Mouse (Mus musculus) erythroblast, embryonic 14.5 days (primary cell): ENCODE measurements at regions not wholly inside any gene's neighbourhood (a gene's known extent, or its start where the extent isn't known, plus 50 kb on each side); places are given as distances from the start of the nearest gene placed in this dataset.

Experiments
- H3K27me3 ChIP-seq: 2 replicates; pipeline ENCODE4 v1.6.1; 2012; ENCODE audit warnings: inconsistent platforms; ENCODE audit not compliant: control insufficient read depth
- H3K36me3 ChIP-seq: 2 replicates; pipeline ENCODE4 v1.6.1; 2012; ENCODE audit warnings: mild to moderate bottlenecking, inconsistent platforms; ENCODE audit not compliant: control insufficient read depth
- H3K4me1 ChIP-seq: 2 replicates; pipeline ENCODE4 v1.6.1; 2012; ENCODE audit warnings: inconsistent platforms; ENCODE audit not compliant: control insufficient read depth
- H3K4me3 ChIP-seq: replicated peaks from 2 replicates; pipeline ENCODE3; 2012; ENCODE audit warnings: moderate library complexity, mild to moderate bottlenecking, inconsistent platforms
- H3K9me3 ChIP-seq: 2 replicates; pipeline ENCODE4 v1.6.1; 2012; ENCODE audit warnings: low read length, inconsistent platforms, mixed read lengths; ENCODE audit not compliant: control insufficient read depth
- GATA1 ChIP-seq: IDR thresholded peaks from 2 replicates; pipeline ENCODE4 v1.6.1; 2012; ENCODE audit warnings: low read length, inconsistent platforms, mixed read lengths
- TAL1 ChIP-seq: IDR thresholded peaks from 3 replicates; pipeline ENCODE4 v1.6.1; 2012; ENCODE audit warnings: low read length, inconsistent platforms, mixed read lengths

DNA sequence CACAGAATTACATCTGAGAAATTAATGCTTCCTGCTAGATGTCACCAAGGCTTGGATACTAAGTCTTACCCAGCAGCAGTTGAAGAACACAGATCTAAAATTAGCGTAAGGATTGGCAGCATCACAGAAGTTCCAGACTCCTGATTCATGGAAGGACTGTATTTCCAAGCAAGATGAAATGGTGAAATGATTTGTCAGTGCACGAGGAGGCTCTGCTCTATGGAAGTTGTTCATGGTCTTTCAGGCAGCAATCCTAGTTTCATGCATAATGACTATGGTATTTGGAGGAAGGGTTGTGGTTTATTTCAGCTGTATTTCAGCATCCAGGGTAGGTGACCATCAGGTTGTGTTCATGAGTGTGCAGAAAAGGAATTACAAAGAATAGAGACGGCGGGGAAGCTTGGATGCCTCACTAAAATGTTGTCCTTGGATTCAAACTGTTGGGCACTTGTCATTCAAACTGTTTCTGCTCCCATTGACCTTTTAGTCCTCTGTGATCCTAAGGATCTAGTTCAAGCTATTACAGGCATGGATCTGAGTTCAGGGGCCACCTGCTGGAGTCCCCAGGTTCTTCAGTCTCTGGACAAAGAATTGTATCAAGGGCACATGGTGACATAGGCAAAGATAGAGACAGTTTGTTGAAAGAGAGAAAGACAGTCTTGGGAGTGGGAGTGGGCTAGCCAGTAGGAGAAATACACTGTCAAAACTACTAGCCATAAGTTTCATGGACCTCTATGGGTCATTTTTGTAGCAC, 1411.6 kb upstream of the A1bg start:
- Histone ChIP-seq H3K36me3 (no peaks in the 10 kb centered on the region), H3K27me3 (no peaks in the 10 kb centered on the region), H3K4me3 (no peak overlapping the region), H3K4me1 (peaks cover 4% of the 10 kb centered on the region; the same call in 1 of the 2 replicates), H3K9me3 (no peaks in the 10 kb centered on the region)
- TF ChIP-seq GATA1: no peak

- Histone ChIP-seq H3K27me3 (peaks cover 2% of the 10 kb centered on the region; the same call in 1 of the 2 replicates), H3K9me3 (no peaks in the 10 kb centered on the region), H3K4me1 (peaks cover 22% of the 10 kb centered on the region), H3K36me3 (no peaks in the 10 kb centered on the region), H3K4me3 (no peak overlapping the region)
- TF ChIP-seq GATA1 (no peak), TAL1 (no peak)
Measured at GRCm38 (mm10) chr15:62332129-62332528, 1409.3 kb upstream of the A1bg start.

DNA sequence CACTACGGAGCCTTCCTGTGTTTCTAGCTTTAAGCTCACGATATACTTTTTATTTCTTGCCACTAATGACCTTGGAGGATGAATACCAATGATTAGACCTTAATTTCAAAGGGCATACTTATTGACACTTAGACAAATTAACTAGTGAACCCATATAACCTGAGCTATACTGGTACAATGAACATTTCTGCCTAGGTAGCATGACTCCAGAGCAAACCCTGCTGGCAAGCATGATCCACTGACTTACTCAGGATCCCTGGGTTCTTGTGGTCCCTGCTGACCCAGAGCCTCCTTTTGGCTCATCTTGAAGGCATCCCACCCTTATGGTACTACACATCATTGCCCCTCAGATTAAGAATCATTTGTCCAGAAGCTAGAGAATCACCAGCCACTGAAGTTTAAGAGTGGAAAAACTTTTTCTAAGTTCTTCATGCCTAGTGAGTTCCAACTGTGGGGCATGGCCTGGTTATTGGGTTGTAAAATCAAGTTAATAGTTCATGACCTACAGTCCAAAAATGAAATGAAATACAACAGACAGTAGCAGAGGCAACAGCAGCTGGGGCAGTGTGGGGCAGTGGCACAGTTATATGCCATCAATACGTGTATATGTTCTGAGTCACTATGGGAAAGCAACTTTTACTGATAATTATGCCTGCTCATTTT, 1408.5 kb upstream of the A1bg start:
- no peak for TF ChIP-seq TAL1
- no peak for TF ChIP-seq GATA1
- H3K4me1 ChIP-seq: peaks cover 27% of the 10 kb centered on the region
- no peaks in the 10 kb centered on the region for H3K36me3 ChIP-seq

GRCm38 (mm10) chr15:62328920-62329319, 1406.1 kb upstream of the A1bg start:
- TF ChIP-seq GATA1 (no peak), TAL1 (no peak)
- Histone ChIP-seq H3K4me3 (peak overlapping the region; percentile 32), H3K9me3 (no peaks in the 10 kb centered on the region), H3K4me1 (peaks cover 28% of the 10 kb centered on the region), H3K36me3 (no peaks in the 10 kb centered on the region), H3K27me3 (peaks cover 2% of the 10 kb centered on the region; the same call in 1 of the 2 replicates)

More for the DNA sequence above, 1408.5 kb upstream of the A1bg start:
- H3K27me3 ChIP-seq: peaks cover 2% of the 10 kb centered on the region; the same call in 1 of the 2 replicates
- H3K4me3 ChIP-seq: no peak overlapping the region
- H3K9me3 ChIP-seq: no peaks in the 10 kb centered on the region

GRCm38 (mm10) chr15:62328305-62328881, 1405.6 kb upstream of the A1bg start:
- Histone ChIP-seq H3K36me3 (no peaks in the 10 kb centered on the region), H3K4me1 (peaks cover 28% of the 10 kb centered on the region), H3K4me3 (peak overlapping the region; percentile 27), H3K9me3 (no peaks in the 10 kb centered on the region), H3K27me3 (peaks cover 2% of the 10 kb centered on the region; the same call in 1 of the 2 replicates)
- TF ChIP-seq GATA1: no peak
- TF ChIP-seq TAL1: no peak

GRCm38 (mm10) chr15:62327481-62327880, 1404.7 kb upstream of the A1bg start:
- Histone ChIP-seq H3K9me3 (no peaks in the 10 kb centered on the region), H3K4me3 (no peak overlapping the region), H3K4me1 (peaks cover 28% of the 10 kb centered on the region), H3K36me3 (no peaks in the 10 kb centered on the region), H3K27me3 (peaks cover 2% of the 10 kb centered on the region; the same call in 1 of the 2 replicates)
- TF ChIP-seq GATA1 (no peak), TAL1 (no peak)

DNA sequence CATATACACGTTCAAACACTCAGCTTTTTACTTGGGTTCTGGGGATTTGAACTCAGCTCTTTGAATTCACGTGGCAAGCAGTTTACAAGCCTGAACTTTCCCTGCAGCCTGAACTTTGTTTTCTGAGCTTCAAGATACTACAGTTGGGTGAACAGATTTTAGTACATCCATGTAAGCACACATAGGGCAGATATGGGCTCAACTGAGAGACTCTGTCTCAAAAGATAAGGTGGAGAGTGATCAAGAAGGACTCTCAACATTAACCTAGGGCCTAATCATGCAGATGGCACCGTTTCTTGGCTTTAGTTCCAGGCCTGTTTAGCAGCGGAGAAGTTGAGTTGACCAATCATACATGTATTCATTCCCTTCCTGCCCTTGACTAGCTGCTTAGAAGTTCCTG, 1403.7 kb upstream of the A1bg start:
- no peak for TF ChIP-seq TAL1
- no peak for TF ChIP-seq GATA1
- H3K9me3 ChIP-seq: no peaks in the 10 kb centered on the region
- no peaks in the 10 kb centered on the region for H3K36me3 ChIP-seq
- no peak overlapping the region for H3K4me3 ChIP-seq
- H3K27me3 ChIP-seq: peaks cover 7% of the 10 kb centered on the region
- H3K4me1 ChIP-seq: peaks cover 28% of the 10 kb centered on the region

- peaks cover 28% of the 10 kb centered on the region for H3K4me1 ChIP-seq
- no peaks in the 10 kb centered on the region for H3K9me3 ChIP-seq
- TF ChIP-seq TAL1: no peak
- no peak for TF ChIP-seq GATA1
- no peak overlapping the region for H3K4me3 ChIP-seq
- peaks cover 11% of the 10 kb centered on the region for H3K27me3 ChIP-seq
- H3K36me3 ChIP-seq: no peaks in the 10 kb centered on the region
Measured at GRCm38 (mm10) chr15:62325451-62326290, 1402.9 kb upstream of the A1bg start.

DNA sequence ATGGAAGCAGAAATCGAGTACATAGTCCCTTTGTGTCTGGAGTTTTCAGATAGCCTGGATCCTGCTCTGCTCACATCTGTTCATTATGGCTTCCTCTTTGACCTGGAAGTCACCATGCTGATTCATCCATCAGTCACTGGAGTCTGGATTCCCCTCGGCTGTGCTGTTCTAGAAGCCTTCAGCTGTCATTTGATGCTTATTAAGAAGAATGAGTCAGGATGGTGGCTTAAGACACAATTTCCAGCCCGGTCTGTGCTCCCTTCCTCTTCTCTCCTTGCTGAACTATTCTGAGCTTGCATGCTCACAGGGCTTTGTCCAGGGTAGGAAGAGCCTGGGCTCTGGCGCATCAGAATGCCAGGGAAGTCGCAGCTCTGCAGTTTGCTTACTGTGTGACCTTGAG, 1398.2 kb upstream of the A1bg start:
- Histone ChIP-seq H3K9me3 (no peaks in the 10 kb centered on the region), H3K4me3 (no peak overlapping the region), H3K27me3 (peaks cover 9% of the 10 kb centered on the region), H3K4me1 (no peaks in the 10 kb centered on the region), H3K36me3 (no peaks in the 10 kb centered on the region)
- TF ChIP-seq TAL1 (no peak), GATA1 (no peak)
